Mouse (Mus musculus): Measurements from ENCODE around the gene Sorbs1. TPM values are rescaled to one million over a fixed set of nuclear protein-coding genes. Genes with fewer than 3 reads are reported as not detected.
A peak's percentile ranks its signal among the peaks of the same experiment; 100 is the strongest.

Sorbs1 gene
- polyA plus RNA-seq, 1 experiment from 2014 or later: 152 TPM

DNA sequence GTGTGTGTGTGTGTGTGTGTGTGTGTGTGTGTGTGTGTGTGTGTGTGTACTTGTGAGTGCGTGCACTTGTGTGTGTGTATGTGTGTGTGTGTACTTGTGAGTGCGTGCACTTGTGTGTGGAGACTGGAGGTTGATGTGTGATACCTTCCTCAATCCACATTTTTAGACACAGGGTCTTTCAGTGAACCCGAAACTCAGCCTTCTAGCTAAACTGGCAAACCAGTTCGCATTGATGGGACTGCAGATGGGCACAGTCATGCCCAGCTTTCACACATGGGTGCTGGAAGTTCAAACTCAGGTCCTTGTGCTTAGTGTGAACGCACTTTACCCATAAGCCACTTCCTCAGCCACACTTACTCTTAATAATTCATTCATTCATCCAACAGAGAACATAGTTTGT is 265.1 kb downstream of the Sorbs1 start:
- no peak overlapping the region for H3K4me2 ChIP-seq (ENCODE audit: low read depth, low read length)
- H3K27ac ChIP-seq (ENCODE audit: low read length): peak overlapping the region; percentile 42; the same call in 1 of the 2 replicates
- no peaks in the 10 kb centered on the region for H3K9me3 ChIP-seq (replicated peaks; ENCODE audit: control insufficient read depth, low read length)
- H3K4me1 ChIP-seq (ENCODE audit: control insufficient read depth, insufficient read depth, low read length): peaks cover 17% of the 10 kb centered on the region
- H3K27me3 ChIP-seq (ENCODE audit: control insufficient read depth, insufficient read depth, low read length): no peaks in the 10 kb centered on the region
- WGBS: 94% methylated on average over 5 of the region's 5 CpGs
- H3K36me3 ChIP-seq (ENCODE audit: control insufficient read depth, insufficient read depth): peaks cover 4% of the 10 kb centered on the region; the same call in 1 of the 2 replicates
- no peak overlapping the region for H3K9ac ChIP-seq (ENCODE audit: low read length)
- no peak overlapping the region for H3K4me3 ChIP-seq (ENCODE audit: low read length)
- ATAC-seq (replicated peaks; ENCODE audit: extremely low read depth, insufficient read depth, low FRiP score): no peak

DNA sequence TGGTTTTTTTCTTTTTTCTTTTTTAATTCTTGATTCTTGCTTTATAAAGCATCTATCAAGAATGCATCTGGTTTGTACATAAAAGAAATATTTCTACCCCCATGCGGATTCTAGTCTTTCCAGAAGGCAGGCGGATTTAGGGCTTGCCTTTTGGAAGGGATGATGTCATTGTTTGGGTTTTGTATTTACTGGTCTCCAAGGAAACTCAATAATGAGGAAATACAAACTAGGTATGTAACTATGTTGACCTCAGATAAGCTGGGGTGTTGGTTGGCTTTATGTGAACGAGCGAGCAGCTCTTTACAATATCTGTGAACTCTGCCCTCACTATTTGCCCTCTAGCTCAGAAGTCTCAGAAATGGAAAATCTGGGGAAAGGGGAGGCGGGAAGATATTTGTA is 266.3 kb downstream of the Sorbs1 start:
- Histone ChIP-seq H3K4me3 (ENCODE audit: low read length) (no peak overlapping the region), H3K9me3 (replicated peaks; ENCODE audit: control insufficient read depth, low read length) (no peaks in the 10 kb centered on the region), H3K27me3 (ENCODE audit: control insufficient read depth, insufficient read depth, low read length) (no peaks in the 10 kb centered on the region), H3K36me3 (ENCODE audit: control insufficient read depth, insufficient read depth) (peaks cover 11% of the 10 kb centered on the region), H3K4me1 (ENCODE audit: control insufficient read depth, insufficient read depth, low read length) (peaks cover 14% of the 10 kb centered on the region), H3K27ac (ENCODE audit: low read length) (no peak overlapping the region; the same call in 1 of the 2 replicates), H3K9ac (ENCODE audit: low read length) (no peak overlapping the region), H3K4me2 (ENCODE audit: low read depth, low read length) (no peak overlapping the region)
- ATAC-seq (replicated peaks; ENCODE audit: extremely low read depth, insufficient read depth, low FRiP score): peak; percentile 53; the same call in 1 of the 2 replicates
- 42% methylated on average over 5 of the region's 5 CpGs for WGBS

DNA sequence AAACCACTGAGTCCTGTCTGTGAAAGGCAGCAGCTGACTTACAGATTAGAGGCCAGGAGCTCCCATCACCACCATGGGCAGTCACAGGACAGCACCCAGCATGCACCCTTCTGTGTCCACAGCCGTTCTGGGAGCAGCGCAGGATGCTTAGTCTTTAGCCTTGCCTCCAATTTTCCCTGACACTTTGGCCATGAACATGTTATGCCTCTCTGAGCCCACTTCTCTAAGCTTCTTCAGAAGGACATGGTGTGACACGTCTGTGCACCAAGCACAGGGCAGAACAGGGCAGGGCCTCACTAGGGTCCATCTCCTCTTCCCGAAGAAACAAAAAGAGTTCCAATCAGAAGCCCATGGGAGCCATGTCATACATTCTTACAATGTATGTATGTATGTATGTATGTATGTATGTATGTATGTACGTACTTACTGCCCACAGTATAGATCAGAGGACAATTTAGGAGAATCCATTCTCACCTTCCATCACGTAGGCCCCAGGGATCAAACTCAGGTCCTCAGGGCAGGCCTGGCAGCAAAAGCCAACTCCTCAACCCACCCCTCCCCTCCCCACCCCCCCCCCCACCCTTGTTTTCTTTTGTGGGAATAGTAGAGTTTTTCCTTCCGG is 266.8 kb downstream of the Sorbs1 start:
- H3K27me3 ChIP-seq (ENCODE audit: control insufficient read depth, insufficient read depth, low read length): no peaks in the 10 kb centered on the region
- H3K9ac ChIP-seq (ENCODE audit: low read length): no peak overlapping the region
- WGBS: 79% methylated on average over 7 of the region's 7 CpGs
- no peak overlapping the region for H3K4me3 ChIP-seq (ENCODE audit: low read length)
- no peak overlapping the region for H3K4me2 ChIP-seq (ENCODE audit: low read depth, low read length)
- peaks cover 13% of the 10 kb centered on the region for H3K36me3 ChIP-seq (ENCODE audit: control insufficient read depth, insufficient read depth)
- peak overlapping the region; percentile 4; the same call in 1 of the 2 replicates for H3K27ac ChIP-seq (ENCODE audit: low read length)
- no peak for ATAC-seq (replicated peaks; ENCODE audit: extremely low read depth, insufficient read depth, low FRiP score)
- peaks cover 19% of the 10 kb centered on the region for H3K4me1 ChIP-seq (ENCODE audit: control insufficient read depth, insufficient read depth, low read length)
- no peaks in the 10 kb centered on the region for H3K9me3 ChIP-seq (replicated peaks; ENCODE audit: control insufficient read depth, low read length)

Other genes starting within 250 kb of the Sorbs1 start
- 267 and 270 TPM in 2 replicates for gene Pdlim1, start 241.9 kb downstream of the Sorbs1 start, polyA plus RNA-seq (2015; fragmentation: Nextera tagmentation; extraction: Ambion mirVana)
- gene Aldh18a1, start 74.7 kb upstream of the Sorbs1 start, polyA plus RNA-seq (2015; fragmentation: Nextera tagmentation; extraction: Ambion mirVana): 51.9 and 58.3 TPM in 2 replicates
- 8.9 and 11.1 TPM in 2 replicates for gene Tctn3, start 98.5 kb upstream of the Sorbs1 start, polyA plus RNA-seq (2015; fragmentation: Nextera tagmentation; extraction: Ambion mirVana)
- gene Entpd1, start 98.6 kb upstream of the Sorbs1 start, polyA plus RNA-seq (2015; fragmentation: Nextera tagmentation; extraction: Ambion mirVana): 10.4 and 11.7 TPM in 2 replicates
- not detected in 2 replicates for gene Cc2d2b, start 235.0 kb upstream of the Sorbs1 start, polyA plus RNA-seq (2015; fragmentation: Nextera tagmentation; extraction: Ambion mirVana)